Mouse (Mus musculus) Muller cell, postnatal 12 days (primary cell): ENCODE measurements around the gene Lmbr1.

Source experiments
- DNase-seq: peaks from one replicate; pipeline ENCODE4 v3.0.0-alpha.2; 2015; ENCODE audit errors: inconsistent ontology term

Lmbr1 gene

DNA sequence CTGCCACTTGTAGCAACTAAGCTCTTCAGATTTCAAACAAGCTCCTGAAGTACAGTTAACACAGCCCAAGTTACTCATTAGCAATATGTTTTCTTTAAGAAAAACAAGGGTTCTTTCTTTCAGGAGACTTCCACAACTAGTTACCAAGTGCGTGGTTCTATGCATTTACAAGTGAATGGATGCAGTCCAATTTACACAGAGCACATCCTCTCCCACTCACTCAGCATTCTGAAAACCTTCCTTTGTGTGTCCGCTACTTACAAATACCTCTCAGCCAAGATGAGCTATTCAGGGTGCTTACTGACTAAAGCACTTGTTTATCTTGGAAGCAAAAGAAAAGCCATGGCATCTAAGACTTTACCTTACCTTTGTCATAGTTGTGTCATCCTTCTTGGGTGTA lies 124.3 kb downstream of the Lmbr1 start:
- no peak for DNase-seq

DNA sequence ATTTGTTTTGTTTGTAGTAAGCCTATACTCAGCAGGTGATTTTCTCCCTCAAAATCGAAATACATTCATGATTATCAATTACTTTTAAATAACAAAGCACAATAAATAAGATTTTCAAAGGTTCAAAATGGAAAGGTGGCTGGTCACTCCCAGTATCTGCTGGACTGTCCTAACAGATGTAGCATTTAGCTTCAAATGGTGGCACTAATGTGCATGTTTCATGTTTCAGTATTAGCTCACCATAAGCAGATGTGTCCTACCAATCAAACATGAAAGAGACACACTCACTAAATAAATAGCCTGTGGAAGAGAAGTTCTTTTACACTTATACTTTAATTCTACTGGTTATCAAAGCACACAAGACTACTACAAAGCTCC lies 126.7 kb downstream of the Lmbr1 start:
- DNase-seq = no peak

- DNase-seq = peak; percentile 59
Measured at GRCm38 (mm10) chr5:29250795-29251495, 127.2 kb downstream of the Lmbr1 start.

DNA sequence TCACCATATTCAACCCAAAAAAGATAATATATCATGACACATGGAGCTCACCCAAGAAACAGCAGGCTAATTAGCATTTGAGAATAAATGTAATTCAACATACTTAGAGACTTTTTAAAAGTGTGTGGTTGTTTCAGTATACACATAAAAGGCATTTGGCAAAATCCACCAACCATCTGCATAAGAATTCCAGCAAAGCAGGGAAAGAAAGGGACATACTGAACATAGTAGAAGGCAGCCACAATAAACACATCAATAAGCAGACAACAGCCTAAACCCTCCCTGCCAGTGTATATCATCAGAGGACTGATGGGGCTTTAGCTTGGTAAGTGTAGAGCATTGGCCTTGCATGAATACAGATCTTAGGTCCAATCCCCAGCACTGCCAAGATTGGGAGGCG lies 133.4 kb downstream of the Lmbr1 start:
- DNase-seq = no peak

- DNase-seq = no peak
Measured at GRCm38 (mm10) chr5:29238379-29238778, 139.8 kb downstream of the Lmbr1 start.

GRCm38 (mm10) chr5:29230481-29230880 lies 147.7 kb downstream of the Lmbr1 start:
- DNase-seq = no peak

DNA sequence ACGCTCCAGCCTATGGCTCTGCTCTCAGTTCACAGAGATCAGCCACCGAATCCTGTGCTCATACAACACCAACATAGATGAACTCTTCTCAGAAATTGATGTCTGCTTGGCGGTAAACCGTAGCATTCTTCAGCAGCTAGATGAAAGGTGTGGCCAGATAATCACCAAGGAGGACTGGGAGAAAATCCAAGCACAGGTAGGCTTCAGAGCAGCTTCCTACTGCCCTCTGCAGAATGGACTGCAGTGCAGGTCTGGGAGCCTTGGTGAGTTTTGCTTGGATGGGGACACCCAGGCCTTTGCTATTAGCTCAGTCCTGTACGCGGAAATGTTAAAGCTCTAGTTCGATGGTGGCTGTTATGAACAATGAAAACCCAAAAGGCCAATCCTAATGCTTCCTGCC lies 154.1 kb downstream of the Lmbr1 start:
- no peak for DNase-seq

DNA sequence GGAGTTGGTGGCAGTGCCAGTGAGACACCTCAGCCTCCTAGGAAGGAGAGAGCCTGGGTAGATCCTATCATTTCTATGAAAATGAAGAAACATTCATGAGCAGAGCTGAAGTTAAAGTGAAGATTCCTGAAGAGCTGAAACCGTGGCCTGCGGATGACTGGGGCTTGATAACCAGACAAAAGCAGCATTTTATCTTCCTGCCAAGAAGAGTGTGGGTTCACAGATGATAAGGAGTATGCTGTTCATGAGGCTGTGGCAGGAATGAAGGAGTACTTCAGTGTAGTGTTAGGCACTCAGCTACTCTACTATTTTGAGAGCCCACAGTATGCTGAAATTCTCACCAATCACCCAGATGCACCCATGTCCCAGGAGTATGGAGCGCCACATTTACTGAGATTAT lies 160.2 kb downstream of the Lmbr1 start:
- DNase-seq = no peak

GRCm38 (mm10) chr5:29211980-29212555 lies 166.1 kb downstream of the Lmbr1 start:
- no peak for DNase-seq

GRCm38 (mm10) chr5:29205690-29206089 lies 172.5 kb downstream of the Lmbr1 start:
- no peak for DNase-seq

- DNase-seq = no peak
Measured at GRCm38 (mm10) chr5:29199868-29200267, 178.3 kb downstream of the Lmbr1 start.

GRCm38 (mm10) chr5:29198960-29199488 lies 179.2 kb downstream of the Lmbr1 start:
- no peak for DNase-seq

DNA sequence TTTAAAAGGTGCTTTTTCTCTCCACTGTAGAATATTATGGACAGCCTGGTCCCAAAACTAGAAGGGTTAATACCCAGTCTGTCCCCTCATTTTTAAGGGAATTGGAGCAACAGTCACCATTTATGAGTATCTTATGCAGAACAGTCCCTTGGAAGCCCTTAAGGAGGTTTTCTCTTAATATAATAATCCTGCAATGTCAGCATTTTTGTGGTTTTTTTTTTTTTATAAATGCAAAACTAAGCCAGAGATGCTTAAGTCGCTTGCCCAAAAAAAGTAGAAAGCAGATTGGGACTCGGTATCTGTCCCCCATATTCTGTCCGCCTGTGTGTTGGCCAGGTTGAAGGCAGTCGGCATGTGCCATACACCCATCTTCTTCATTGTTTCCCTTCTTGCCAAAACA lies 181.0 kb downstream of the Lmbr1 start:
- no peak for DNase-seq

DNA sequence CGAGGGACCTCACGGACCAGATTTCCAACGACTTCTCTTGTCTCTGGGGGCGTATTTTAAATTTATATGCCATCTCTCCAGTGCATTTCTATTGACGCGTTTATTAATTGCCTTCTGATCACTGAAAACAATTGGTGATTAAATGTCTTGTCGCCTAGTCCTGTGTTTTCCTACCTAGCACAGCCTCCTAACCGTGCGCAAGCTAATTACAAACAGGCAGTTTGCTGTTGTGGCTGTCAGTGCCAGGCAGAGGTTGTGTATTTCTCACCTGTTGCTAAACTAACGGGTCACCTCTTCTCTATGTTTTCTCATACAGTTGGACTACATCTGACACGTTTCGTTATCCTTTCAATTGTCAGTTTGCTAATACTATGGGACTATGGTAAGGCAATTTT lies 181.9 kb downstream of the Lmbr1 start:
- no peak for DNase-seq

- peak; percentile 89 for DNase-seq
Measured at GRCm38 (mm10) chr5:29195570-29196263, 182.5 kb downstream of the Lmbr1 start, which contains the start of gene Rnf32. Gene Rnf32 (plus strand): TSS chr5:29195992.

GRCm38 (mm10) chr5:29195231-29195569 lies 183.0 kb downstream of the Lmbr1 start:
- DNase-seq = no peak

GRCm38 (mm10) chr5:29186798-29187197 lies 191.4 kb downstream of the Lmbr1 start:
- DNase-seq = no peak
